8 mouse cellular contexts compared by ENCODE assay signal in the genomic region with DNA sequence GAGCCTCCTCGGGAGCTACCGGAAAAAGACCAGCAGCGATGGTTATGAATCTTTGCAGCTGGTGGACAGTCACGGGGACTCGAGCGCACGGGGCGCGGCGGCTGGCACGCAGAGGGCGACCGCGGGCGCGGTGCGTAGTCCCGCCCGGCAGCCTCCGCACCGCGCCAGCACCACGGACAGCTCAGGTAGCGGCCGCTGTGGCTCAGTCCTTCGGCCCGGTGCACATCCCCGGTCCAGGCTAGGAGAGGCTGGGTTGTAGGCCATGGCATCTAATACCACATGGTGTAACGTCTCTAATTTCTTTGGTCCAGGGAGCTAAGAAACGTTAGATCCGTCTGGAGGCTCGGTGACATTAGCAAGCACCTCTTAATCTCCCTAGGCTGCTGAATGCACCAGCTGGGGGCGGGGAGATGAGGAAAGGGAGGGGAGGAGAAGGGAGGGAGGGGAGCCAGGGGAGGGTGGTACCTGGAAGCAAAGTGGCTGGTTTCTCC. TPM values are rescaled to one million over a fixed set of nuclear protein-coding genes. Genes with fewer than 3 reads are reported as not detected.
DNase-seq lines count a peak whose midpoint lies in the region; ATAC-seq and TF ChIP-seq lines count a peak whose summit lies in the region.

No protein-coding gene starts in this region.

- H3K4me2 ChIP-seq in embryonic facial prominence, embryonic 11.5 days (ENCODE audit: low read depth, low read length), result peak overlapping the region; percentile 69
- peak overlapping the region; percentile 60 for H3K4me2 ChIP-seq in limb, embryonic 11.5 days (ENCODE audit: low read depth, severe bottlenecking)
- peak overlapping the region; percentile 90 for H3K4me2 ChIP-seq in midbrain, embryonic 12.5 days (replicated peaks)
- peak overlapping the region; percentile 73 for H3K4me2 ChIP-seq in stomach, embryonic 16.5 days (ENCODE audit: low read depth, low read length)

- no peaks in the 10 kb centered on the region for H3K36me3 ChIP-seq in ES-E14 (ENCODE audit: control insufficient read depth, insufficient read depth, low read length, poor library complexity, severe bottlenecking)
- no peaks in the 10 kb centered on the region for H3K36me3 ChIP-seq in embryonic facial prominence, embryonic 11.5 days (replicated peaks; ENCODE audit: control insufficient read depth, insufficient read depth, low read depth, low read length)
- no peaks in the 10 kb centered on the region for H3K36me3 ChIP-seq in limb, embryonic 11.5 days (ENCODE audit: control insufficient read depth, insufficient read depth, low read length)
- no peaks in the 10 kb centered on the region for H3K36me3 ChIP-seq in midbrain, embryonic 12.5 days
- H3K36me3 ChIP-seq in stomach, embryonic 16.5 days (ENCODE audit: control insufficient read depth, insufficient read depth, low read length), result no peaks in the 10 kb centered on the region

- H3K4me1 ChIP-seq in ES-E14 (ENCODE audit: control insufficient read depth in 2 of 2, insufficient read depth in 2 of 2, low read length in 2 of 2, poor library complexity in 1 of 2), result 0 out of 4 replicates have a peak, but pooled peaks cover 0 to 2% of the 10 kb centered on the region in 2 experiments
- no peaks in the 10 kb centered on the region for H3K4me1 ChIP-seq in embryonic facial prominence, embryonic 11.5 days (ENCODE audit: control insufficient read depth, insufficient read depth, low read length)
- H3K4me1 ChIP-seq in limb, embryonic 11.5 days (ENCODE audit: control insufficient read depth, insufficient read depth, low read length), result peaks cover 10% of the 10 kb centered on the region; the same call in 1 of the 2 replicates
- peaks cover 4% of the 10 kb centered on the region for H3K4me1 ChIP-seq in midbrain, embryonic 12.5 days
- H3K4me1 ChIP-seq in stomach, embryonic 16.5 days (ENCODE audit: control insufficient read depth, insufficient read depth, low read length), result peaks cover 13% of the 10 kb centered on the region

- peak overlapping the region; percentile 68 to 71 for H3K4me3 ChIP-seq in ES-E14 (ENCODE audit: insufficient read depth in 1 of 2, low read depth in 1 of 2, low read length in 2 of 2, poor library complexity in 1 of 2, severe bottlenecking in 1 of 2)
- H3K4me3 ChIP-seq in embryonic facial prominence, embryonic 11.5 days (ENCODE audit: low read depth, low read length), result peak overlapping the region; percentile 32
- H3K4me3 ChIP-seq in limb, embryonic 11.5 days (ENCODE audit: low read depth, low read length), result peak overlapping the region; percentile 24
- peak overlapping the region; percentile 59 for H3K4me3 ChIP-seq in midbrain, embryonic 12.5 days
- H3K4me3 ChIP-seq in stomach, embryonic 16.5 days (replicated peaks; ENCODE audit: low read length), result peak overlapping the region; percentile 40

- no peaks in the 10 kb centered on the region for H3K27me3 ChIP-seq in embryonic facial prominence, embryonic 11.5 days (ENCODE audit: control insufficient read depth, insufficient read depth, low read length)
- H3K27me3 ChIP-seq in limb, embryonic 11.5 days (ENCODE audit: control insufficient read depth, insufficient read depth, low read length), result peaks cover 14% of the 10 kb centered on the region
- H3K27me3 ChIP-seq in midbrain, embryonic 12.5 days, result peaks cover 33% of the 10 kb centered on the region
- H3K27me3 ChIP-seq in stomach, embryonic 16.5 days (ENCODE audit: control insufficient read depth, insufficient read depth, low read length), result peaks cover 16% of the 10 kb centered on the region; the same call in 1 of the 2 replicates

- peak; percentile 51 for DNase-seq in ES-E14 (ENCODE audit: low read depth, low spot score)
- peak; percentile 80 for DNase-seq in adrenal gland, postnatal 14 days
- peak; percentile 80 for DNase-seq in embryonic facial prominence, embryonic 11.5 days (ENCODE audit: low spot score)
- peak; percentile 29 to 34 for DNase-seq in heart, postnatal 36 days
- DNase-seq in limb, embryonic 11.5 days (ENCODE audit: low spot score), result peak; percentile 80
- DNase-seq in frontal cortex, postnatal 25 days (ENCODE audit: low spot score in 2 of 2), result no peak

- intact Hi-C loops in heart, postnatal 36 days (cut with DNase I), result no loop called here

- in situ Hi-C loops in ES-E14 (cut with MboI; ENCODE audit: low sequenced_read_pairs in 2 of 2, unreplicated experiment in 2 of 2), result no loop called here

- whole genome bisulfite sequencing in embryonic facial prominence, embryonic 11.5 days, result under 1% methylated on average over 33 of the region's 33 CpGs
- 0% methylated on average over 33 of the region's 33 CpGs for WGBS in limb, embryonic 11.5 days
- WGBS in midbrain, embryonic 12.5 days, result under 1% methylated on average over 33 of the region's 33 CpGs
- under 1% methylated on average over 33 of the region's 33 CpGs for WGBS in stomach, embryonic 16.5 days

- H3K9me3 ChIP-seq in ES-E14 (ENCODE audit: control insufficient read depth, insufficient read depth, low read depth, low read length), result no peaks in the 10 kb centered on the region
- H3K9me3 ChIP-seq in embryonic facial prominence, embryonic 11.5 days (replicated peaks; ENCODE audit: control insufficient read depth, low read length), result no peaks in the 10 kb centered on the region
- H3K9me3 ChIP-seq in limb, embryonic 11.5 days (ENCODE audit: control insufficient read depth, low read length), result no peaks in the 10 kb centered on the region
- H3K9me3 ChIP-seq in midbrain, embryonic 12.5 days, result no peaks in the 10 kb centered on the region
- no peaks in the 10 kb centered on the region for H3K9me3 ChIP-seq in stomach, embryonic 16.5 days (replicated peaks; ENCODE audit: control insufficient read depth, low read length)

- peak; percentile 90 for ATAC-seq in embryonic facial prominence, embryonic 11.5 days (replicated peaks; ENCODE audit: insufficient number of reproducible peaks, low FRiP score, low TSS enrichment, low read depth)
- peak; percentile 90 for ATAC-seq in limb, embryonic 11.5 days (ENCODE audit: insufficient number of reproducible peaks, low FRiP score, low TSS enrichment, low read depth)
- ATAC-seq in midbrain, embryonic 12.5 days (ENCODE audit: low FRiP score, low read depth), result peak; percentile 87
- peak; percentile 87 for ATAC-seq in stomach, embryonic 16.5 days (ENCODE audit: insufficient read depth, low FRiP score)

- no peak overlapping the region for H3K9ac ChIP-seq in ES-E14 (ENCODE audit: insufficient read depth, low read depth, low read length, poor library complexity, severe bottlenecking)
- H3K9ac ChIP-seq in embryonic facial prominence, embryonic 11.5 days (replicated peaks; ENCODE audit: low read length), result no peak overlapping the region
- no peak overlapping the region for H3K9ac ChIP-seq in limb, embryonic 11.5 days (ENCODE audit: low read length)
- peak overlapping the region; percentile 68 for H3K9ac ChIP-seq in midbrain, embryonic 12.5 days (replicated peaks)
- no peak overlapping the region for H3K9ac ChIP-seq in stomach, embryonic 16.5 days (ENCODE audit: low read length)

- no peak overlapping the region for H3K27ac ChIP-seq in ES-E14 (ENCODE audit: insufficient read depth, low read depth, low read length, poor library complexity, severe bottlenecking)
- H3K27ac ChIP-seq in embryonic facial prominence, embryonic 11.5 days (replicated peaks; ENCODE audit: low read depth, low read length), result no peak overlapping the region
- H3K27ac ChIP-seq in limb, embryonic 11.5 days (replicated peaks; ENCODE audit: low read depth, low read length), result no peak overlapping the region
- peak overlapping the region; percentile 89 for H3K27ac ChIP-seq in midbrain, embryonic 12.5 days (replicated peaks)
- no peak overlapping the region for H3K27ac ChIP-seq in stomach, embryonic 16.5 days (ENCODE audit: low read length)

TF ChIP-seq in ES-E14, 5 proteins besides CTCF, POLR2A, EP300 and RAD21:
- TF ChIP-seq MAFK (IDR thresholded peaks at IDR 0.05; ENCODE audit: insufficient read depth, low read depth, low read length) (no peak), HCFC1 (IDR thresholded peaks at IDR 0.05; ENCODE audit: borderline replicate concordance, insufficient read depth, low read length) (no peak), ZC3H11A (IDR thresholded peaks at IDR 0.05; ENCODE audit: borderline replicate concordance, low read depth, low read length) (no peak), CHD2 (IDR thresholded peaks at IDR 0.05; ENCODE audit: low read depth, low read length) (no peak), ZNF384 (IDR thresholded peaks at IDR 0.05; ENCODE audit: low read depth, low read length) (no peak)

RNA-seq across cellular contexts. Expression of gene Dnajc6, which starts 54.3 kb away (rescaled TPM):
- 7.2 and 10.1 TPM in 2 replicates for total RNA-seq in ES-E14 (2012; rRNA removed)
- total RNA-seq in adrenal gland, postnatal 14 days (2021), result 3.9 and 8.3 TPM in 2 replicates
- 1.9 and 2.9 TPM in 2 replicates for polyA plus RNA-seq in embryonic facial prominence, embryonic 11.5 days (2014; fragmentation: Nextera tagmentation; extraction: Ambion mirVana)
- total RNA-seq in heart, postnatal 36 days (2021), result under 1 TPM; 0.44 to 0.49 TPM
- polyA plus RNA-seq in limb, embryonic 11.5 days (2014; fragmentation: Nextera tagmentation; extraction: Ambion mirVana), result 0.67 and 0.89 TPM in 2 replicates
- 10.7 and 11.7 TPM in 2 replicates for polyA plus RNA-seq in midbrain, embryonic 12.5 days (2016; fragmentation: Nextera tagmentation; extraction: Ambion mirVana)
- polyA plus RNA-seq in stomach, embryonic 16.5 days (2015; fragmentation: Nextera tagmentation; extraction: Ambion mirVana), result 1.5 and 2.4 TPM in 2 replicates

Comparison
In these comparisons a context has a peak if more than half of its experiments do, and no peak if none do; other contexts are left out.
1. DNase-seq: peak in ES-E14 (single experiment), adrenal gland, postnatal 14 days (single experiment), embryonic facial prominence, embryonic 11.5 days (single experiment), heart, postnatal 36 days (2 of 2) and limb, embryonic 11.5 days (single experiment); none in frontal cortex, postnatal 25 days (0 of 2).
2. Peak in every context shown above with its lines, with median percentiles within 50 percentile points of each other: H3K4me3 ChIP-seq, ATAC-seq and H3K4me2 ChIP-seq.